In genomic region chr11:18882315-18882714, GRCm38 (mm10) we compare ENCODE assay signal across 23 mouse cellular contexts.
A peak's percentile ranks its signal among the peaks of the same experiment; 100 is the strongest.
DNase-seq lines count a peak whose midpoint lies in the region; ATAC-seq and TF ChIP-seq lines count a peak whose summit lies in the region.
"Had no signal": no experiment of that assay in that cellular context is flagged by ENCODE, and none has a peak within 500 bp of the region (broad histone marks: within the 10 kb centered on the region; RNA-seq: fewer than 3 reads in every experiment).

No protein-coding gene starts in this region.

- TF ChIP-seq POLR2A in brain, embryonic 14.5 days (IDR thresholded peaks at IDR 0.05; ENCODE audit: borderline replicate concordance, extremely low read depth, insufficient read depth, insufficient read length, poor library complexity, severe bottlenecking) = no peak

- peaks cover 17% of the 10 kb centered on the region for H3K36me3 ChIP-seq in hindbrain, embryonic 10.5 days
- no peaks in the 10 kb centered on the region; the same call in 1 of the 2 replicates for H3K36me3 ChIP-seq in hindbrain, postnatal 0 days (ENCODE audit: insufficient read depth, low read length)
- peaks cover 5% of the 10 kb centered on the region; the same call in 1 of the 2 replicates for H3K36me3 ChIP-seq in hindbrain, embryonic 14.5 days (replicated peaks; ENCODE audit: control insufficient read depth, insufficient read depth)
- H3K36me3 ChIP-seq in neural tube, embryonic 14.5 days (ENCODE audit: control insufficient read depth, insufficient read depth, low read length) = no peaks in the 10 kb centered on the region
- H3K36me3 ChIP-seq: embryonic facial prominence, embryonic 13.5 days had no signal

- peaks cover 89% of the 10 kb centered on the region for H3K4me1 ChIP-seq in hindbrain, embryonic 10.5 days (replicated peaks)
- H3K4me1 ChIP-seq in hindbrain, postnatal 0 days (ENCODE audit: insufficient read depth, low read length) = peaks cover 7% of the 10 kb centered on the region
- H3K4me1 ChIP-seq in hindbrain, embryonic 14.5 days (replicated peaks; ENCODE audit: control insufficient read depth, insufficient read depth, low read length) = peaks cover 71% of the 10 kb centered on the region
- H3K4me1 ChIP-seq in neural tube, embryonic 14.5 days (ENCODE audit: control insufficient read depth, insufficient read depth, low read length) = peaks cover 54% of the 10 kb centered on the region

- H3K4me2 ChIP-seq in hindbrain, postnatal 0 days (ENCODE audit: low read depth, low read length) = no peak overlapping the region
- H3K4me2 ChIP-seq in hindbrain, embryonic 14.5 days (replicated peaks) = no peak overlapping the region
- H3K4me2 ChIP-seq in neural tube, embryonic 14.5 days (ENCODE audit: low read depth, low read length) = no peak overlapping the region
- H3K4me2 ChIP-seq: embryonic facial prominence, embryonic 13.5 days; heart, embryonic 12.5 days; liver, embryonic 12.5 days; lung, embryonic 14.5 days had no signal

- WGBS in hindbrain, embryonic 10.5 days = 57% methylated on average over 5 of the region's 5 CpGs
- WGBS in hindbrain, postnatal 0 days = 24% methylated on average over 5 of the region's 5 CpGs
- 24% methylated on average over 5 of the region's 5 CpGs for WGBS in hindbrain, embryonic 14.5 days
- 24% methylated on average over 5 of the region's 5 CpGs for WGBS in neural tube, embryonic 14.5 days

- H3K27me3 ChIP-seq in hindbrain, embryonic 10.5 days (ENCODE audit: insufficient read depth, poor library complexity, severe bottlenecking) = no peaks in the 10 kb centered on the region
- no peaks in the 10 kb centered on the region for H3K27me3 ChIP-seq in hindbrain, postnatal 0 days (ENCODE audit: insufficient read depth, low read length)
- H3K27me3 ChIP-seq in hindbrain, embryonic 14.5 days (ENCODE audit: control insufficient read depth, insufficient read depth, low read length) = no peaks in the 10 kb centered on the region
- no peaks in the 10 kb centered on the region for H3K27me3 ChIP-seq in neural tube, embryonic 14.5 days (ENCODE audit: control insufficient read depth, insufficient read depth, low read length)
- H3K27me3 ChIP-seq: heart, embryonic 12.5 days had no signal

- no peak for ATAC-seq in hindbrain, postnatal 0 days
- no peak for ATAC-seq in hindbrain, embryonic 14.5 days (ENCODE audit: low FRiP score)
- no peak for ATAC-seq in neural tube, embryonic 14.5 days (ENCODE audit: low read depth)
- ATAC-seq: forebrain, postnatal 0 days; inflammation-experienced regulatory T-cells, adult 6 months; liver, embryonic 12.5 days had no signal

- peak overlapping the region; percentile 80 for H3K27ac ChIP-seq in hindbrain, embryonic 10.5 days
- H3K27ac ChIP-seq in hindbrain, postnatal 0 days = no peak overlapping the region
- H3K27ac ChIP-seq in hindbrain, embryonic 14.5 days = peak overlapping the region; percentile 94
- peak overlapping the region; percentile 39; the same call in 1 of the 2 replicates for H3K27ac ChIP-seq in neural tube, embryonic 14.5 days (ENCODE audit: low read depth, low read length)
- H3K27ac ChIP-seq: embryonic facial prominence, embryonic 13.5 days; liver, embryonic 12.5 days had no signal

- H3K9ac ChIP-seq in hindbrain, postnatal 0 days (replicated peaks; ENCODE audit: low read length) = no peak overlapping the region
- H3K9ac ChIP-seq in hindbrain, embryonic 14.5 days = no peak overlapping the region
- H3K9ac ChIP-seq in neural tube, embryonic 14.5 days (replicated peaks; ENCODE audit: low read depth, low read length) = no peak overlapping the region
- H3K9ac ChIP-seq: embryonic facial prominence, embryonic 13.5 days; forebrain, postnatal 0 days; heart, embryonic 12.5 days; liver, embryonic 12.5 days; lung, embryonic 14.5 days had no signal

- DNase-seq in hindbrain, embryonic 10.5 days (ENCODE audit: low spot score) = no peak
- no peak for DNase-seq in hindbrain, postnatal 0 days (ENCODE audit: low spot score)
- DNase-seq in brain, embryonic 14.5 days (ENCODE audit: low read depth) = peak; percentile 81
- DNase-seq in hindbrain, embryonic 14.5 days (ENCODE audit: low spot score) = no peak
- DNase-seq in adrenal gland, postnatal 25 days = no peak
- no peak for DNase-seq in liver
- no peak for DNase-seq in ovary, adult 18-20 months (ENCODE audit: low spot score)
- DNase-seq: B cell, adult 2 months; cerebellum, adult 2 months; cerebellum, postnatal 36 days; forebrain, postnatal 0 days; heart, postnatal 14 days; kidney, adult 9 months; kidney, postnatal 36 days; lung, embryonic 14.5 days; lung, postnatal 4 days; right cerebral cortex, adult 18-20 months; thymus, postnatal 25 days had no signal

- TF ChIP-seq CTCF in hindbrain, postnatal 0 days (IDR thresholded peaks at IDR 0.05; ENCODE audit: low read depth) = no peak
- no peak for TF ChIP-seq CTCF in brain, embryonic 14.5 days (IDR thresholded peaks at IDR 0.05; ENCODE audit: borderline replicate concordance, extremely low read depth, insufficient read depth, insufficient read length)

- no peaks in the 10 kb centered on the region for H3K9me3 ChIP-seq in hindbrain, embryonic 10.5 days
- H3K9me3 ChIP-seq in hindbrain, postnatal 0 days (ENCODE audit: low read length) = no peaks in the 10 kb centered on the region
- H3K9me3 ChIP-seq in hindbrain, embryonic 14.5 days (ENCODE audit: control insufficient read depth, low read length) = no peaks in the 10 kb centered on the region
- no peaks in the 10 kb centered on the region for H3K9me3 ChIP-seq in neural tube, embryonic 14.5 days (ENCODE audit: control insufficient read depth, low read length)
- H3K9me3 ChIP-seq: embryonic facial prominence, embryonic 13.5 days; heart, embryonic 12.5 days; liver, embryonic 12.5 days had no signal

- no peak overlapping the region for H3K4me3 ChIP-seq in hindbrain, embryonic 10.5 days
- H3K4me3 ChIP-seq in hindbrain, postnatal 0 days (ENCODE audit: low read length) = no peak overlapping the region
- H3K4me3 ChIP-seq in hindbrain, embryonic 14.5 days (replicated peaks; ENCODE audit: low read length) = no peak overlapping the region
- no peak overlapping the region for H3K4me3 ChIP-seq in neural tube, embryonic 14.5 days (ENCODE audit: low read depth, low read length)
- H3K4me3 ChIP-seq: embryonic facial prominence, embryonic 13.5 days; heart, embryonic 12.5 days; liver, embryonic 12.5 days had no signal
